Mouse (Mus musculus) C2C12 (cell line): ENCODE data around the gene Mslnl. TPM values are rescaled to one million over a fixed set of nuclear protein-coding genes. Genes with fewer than 3 reads are reported as not detected.

Experiments
- H3K27me3 ChIP-seq: one replicate; pipeline ENCODE4 v1.6.1; 2011; ENCODE audit not compliant: control insufficient read depth, insufficient read depth, insufficient read length
- H3K36me3 ChIP-seq: one replicate; pipeline ENCODE4 v1.6.1; 2011; ENCODE audit not compliant: control insufficient read depth, insufficient read depth
- H3K4me3 ChIP-seq: one replicate; pipeline ENCODE4 v1.5.1; 2011; ENCODE audit warnings: mild to moderate bottlenecking, control low read depth; ENCODE audit not compliant: poor library complexity, insufficient read depth, severe bottlenecking
- H3K79me2 ChIP-seq: one replicate; pipeline ENCODE4 v1.6.1; 2011; ENCODE audit not compliant: control insufficient read depth, insufficient read depth
- H3K79me3 ChIP-seq: one replicate; pipeline ENCODE4 v1.6.1; 2011; ENCODE audit warnings: low read depth, control low read depth
- H3ac ChIP-seq: one replicate; pipeline ENCODE3; 2011; ENCODE audit warnings: low read depth; ENCODE audit not compliant: control insufficient read depth, insufficient read length
- CEBPB ChIP-seq: IDR thresholded peaks from one replicate; pipeline ENCODE4 v1.6.1; 2011; ENCODE audit warnings: low read depth, mild to moderate bottlenecking, control low read depth, moderate library complexity
- CTCF ChIP-seq: IDR thresholded peaks from one replicate; pipeline ENCODE4 v1.5.1; 2011; ENCODE audit not compliant: control insufficient read depth, insufficient read depth, insufficient read length
- FOSL1 ChIP-seq: IDR thresholded peaks from one replicate; pipeline ENCODE4 v1.8.0; 2011; ENCODE audit warnings: mild to moderate bottlenecking, low read length; ENCODE audit not compliant: poor library complexity, insufficient read depth, severe bottlenecking
- MAX ChIP-seq: IDR thresholded peaks from one replicate; pipeline ENCODE4 v1.6.1; 2011; ENCODE audit warnings: mild to moderate bottlenecking, control low read depth
- MYOD1 ChIP-seq: IDR thresholded peaks from one replicate; pipeline ENCODE4 v1.6.1; 2011; ENCODE audit warnings: low read depth; ENCODE audit not compliant: control insufficient read depth, insufficient read length
- MYOG ChIP-seq: IDR thresholded peaks from one replicate; pipeline ENCODE4 v1.6.1; 2011; ENCODE audit not compliant: control insufficient read depth, insufficient read length; ENCODE audit errors: extremely low read depth
- USF1 ChIP-seq: IDR thresholded peaks from one replicate; pipeline ENCODE4 v1.6.1; 2011; ENCODE audit warnings: low read depth, mild to moderate bottlenecking, control low read depth, moderate library complexity
- polyA plus RNA-seq: library from polyadenylated mRNA; unstranded; fragments of >200 nt; fragmentation: generic; extraction: Trizol; gene quantifications from one replicate; pipeline ENCODE4 v1.2.1, GENCODE M21; 2012; ENCODE audit warnings: missing spikeins

Gene Mslnl
- polyA plus RNA-seq, 1 experiment = not detected

DNA sequence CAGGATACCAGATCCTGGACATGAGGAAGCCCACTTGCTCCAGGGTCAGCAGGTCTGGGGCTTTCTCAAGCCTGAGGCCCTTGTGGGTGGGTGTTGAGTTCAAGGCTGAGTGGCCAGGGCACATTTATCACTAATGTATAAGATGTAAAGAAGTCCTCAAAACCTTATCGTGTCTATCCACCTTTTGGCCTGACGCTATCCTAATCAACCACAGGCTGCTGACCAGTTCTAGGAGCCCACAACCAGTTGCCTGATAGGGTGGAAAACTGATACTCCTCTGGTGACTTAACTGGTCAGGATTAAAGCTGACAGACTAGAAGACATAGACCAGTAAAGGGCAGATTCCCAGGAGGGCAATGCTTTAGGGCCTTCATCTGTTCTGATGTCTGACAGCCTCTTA, 25.8 kb upstream of the Mslnl start:
- Histone ChIP-seq H3K4me3 (no peak overlapping the region), H3K27me3 (no peaks in the 10 kb centered on the region), H3K79me2 (no peaks in the 10 kb centered on the region), H3K79me3 (no peaks in the 10 kb centered on the region), H3ac (no peak overlapping the region), H3K36me3 (no peaks in the 10 kb centered on the region)
- no peak for TF ChIP-seq CEBPB
- TF ChIP-seq USF1 = no peak
- no peak for TF ChIP-seq MAX
- TF ChIP-seq FOSL1 = no peak
- TF ChIP-seq MYOD1 = no peak
- no peak for TF ChIP-seq MYOG
- no peak for TF ChIP-seq CTCF

DNA sequence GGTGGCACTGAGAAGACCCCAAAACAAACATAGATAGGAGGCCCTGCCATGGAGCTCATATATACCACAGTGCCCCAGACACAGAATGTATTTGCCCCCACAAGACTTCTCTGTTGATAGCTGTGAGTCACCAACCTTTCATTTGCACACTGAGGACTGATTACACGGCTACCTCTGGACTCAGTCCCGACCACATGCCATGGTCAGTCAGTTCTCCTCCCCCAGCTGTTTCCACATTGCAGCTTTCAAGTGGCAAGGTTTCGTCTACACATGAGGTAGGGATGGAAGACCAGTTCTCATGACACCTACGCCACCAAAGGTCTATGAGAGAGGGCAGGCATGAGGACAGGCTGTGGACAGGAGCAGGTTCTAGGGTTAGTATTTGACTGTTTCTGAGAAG, 24.7 kb upstream of the Mslnl start:
- Histone ChIP-seq H3K36me3 (no peaks in the 10 kb centered on the region), H3K27me3 (peaks cover 4% of the 10 kb centered on the region), H3K4me3 (no peak overlapping the region), H3ac (no peak overlapping the region), H3K79me3 (no peaks in the 10 kb centered on the region), H3K79me2 (no peaks in the 10 kb centered on the region)
- TF ChIP-seq FOSL1 = no peak
- peak; percentile 88 for TF ChIP-seq MYOD1

GRCm38 (mm10) chr17:25715627-25716026, 20.2 kb upstream of the Mslnl start:
- Histone ChIP-seq H3K79me2 (no peaks in the 10 kb centered on the region), H3K36me3 (no peaks in the 10 kb centered on the region), H3K27me3 (peaks cover 9% of the 10 kb centered on the region), H3K4me3 (no peak overlapping the region), H3K79me3 (no peaks in the 10 kb centered on the region), H3ac (no peak overlapping the region)
- TF ChIP-seq CEBPB (no peak), MAX (no peak), CTCF (no peak), MYOD1 (no peak), MYOG (no peak), USF1 (no peak), FOSL1 (no peak)

- H3K79me2 ChIP-seq = no peaks in the 10 kb centered on the region
- TF ChIP-seq CTCF (no peak), CEBPB (no peak), MYOD1 (no peak), MAX (no peak), FOSL1 (no peak), USF1 (no peak), MYOG (no peak)
- no peaks in the 10 kb centered on the region for H3K79me3 ChIP-seq
- H3K27me3 ChIP-seq = peaks cover 9% of the 10 kb centered on the region
- no peak overlapping the region for H3ac ChIP-seq
- no peak overlapping the region for H3K4me3 ChIP-seq
- H3K36me3 ChIP-seq = no peaks in the 10 kb centered on the region
Observed at GRCm38 (mm10) chr17:25716130-25716529, 19.7 kb upstream of the Mslnl start.

GRCm38 (mm10) chr17:25716711-25717637, 18.9 kb upstream of the Mslnl start, which contains the start of gene Gng13:
Gene Gng13, plus strand, starts transcription at chr17:25717171.
- TF ChIP-seq CTCF = no peak
- TF ChIP-seq MYOG = no peak
- no peak for TF ChIP-seq USF1
- TF ChIP-seq FOSL1 = no peak
- no peak for TF ChIP-seq MAX
- no peak for TF ChIP-seq MYOD1
- TF ChIP-seq CEBPB = no peak
- Histone ChIP-seq H3K36me3 (no peaks in the 10 kb centered on the region), H3ac (no peak within 1 kb of the TSS), H3K27me3 (peaks cover 9% of the 10 kb centered on the region), H3K79me3 (no peaks in the 10 kb centered on the region), H3K79me2 (no peaks in the 10 kb centered on the region), H3K4me3 (no peak within 1 kb of the TSS)
